Mouse (Mus musculus): ENCODE data around the gene Apoa4. TPM values are rescaled to one million over a fixed set of nuclear protein-coding genes. Genes with fewer than 3 reads are reported as not detected.

Gene Apoa4
- total RNA-seq, 2 experiments from 2014 or later: not detected

- DNase-seq (ENCODE audit: extremely low spot score in 1 of 2, low spot score in 1 of 2): no peak
Measured at GRCm38 (mm10) chr9:46270782-46271181, 30.3 kb downstream of the Apoa4 start.

DNA sequence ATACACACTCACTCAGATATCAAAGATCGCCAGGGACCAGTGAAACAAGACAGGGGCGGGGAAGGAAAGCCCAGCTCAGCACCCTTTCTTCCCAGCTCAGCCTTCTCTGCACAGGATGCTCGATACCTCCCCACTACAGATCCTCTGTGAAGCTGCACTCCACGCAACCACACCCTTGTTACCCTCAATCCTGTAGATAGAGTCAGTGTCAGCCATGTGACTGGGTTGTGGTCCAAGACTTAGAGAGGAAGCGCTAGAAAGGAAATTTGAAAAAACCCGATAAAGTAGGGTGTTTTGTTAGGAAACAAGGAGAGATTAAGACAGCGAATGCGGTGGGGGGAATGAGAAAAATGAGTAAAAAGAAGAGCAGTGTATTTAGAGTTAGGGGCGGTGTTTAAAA, 31.6 kb downstream of the Apoa4 start:
- no peak for DNase-seq (ENCODE audit: extremely low spot score in 1 of 2, low spot score in 1 of 2)

- DNase-seq (ENCODE audit: extremely low spot score in 1 of 2, low spot score in 1 of 2): peak; percentile 69 to 72
Measured at GRCm38 (mm10) chr9:46272677-46273454, 32.4 kb downstream of the Apoa4 start, which contains the start of gene Zpr1. Gene Zpr1 (plus strand): TSS chr9:46273064.

GRCm38 (mm10) chr9:46274494-46274893, 34.0 kb downstream of the Apoa4 start:
- DNase-seq (ENCODE audit: extremely low spot score in 1 of 2, low spot score in 1 of 2): no peak

GRCm38 (mm10) chr9:46282631-46283436, 42.3 kb downstream of the Apoa4 start, which contains the start of gene Bud13:
Gene Bud13 (plus strand): TSS chr9:46283008.
- peak; percentile 88 to 93 for DNase-seq (ENCODE audit: extremely low spot score in 1 of 2, low spot score in 1 of 2)

Other genes with a start within 250 kb of the Apoa4 start
- gene Pafah1b2, start 228.0 kb upstream of the Apoa4 start, total RNA-seq (2021): 100 to 1,000 TPM; 212 to 221 TPM
- gene Sik3, start 227.9 kb upstream of the Apoa4 start, total RNA-seq (2021): 100 to 1,000 TPM; 136 to 138 TPM
- under 1 TPM in 1 of 2 experiments, not detected in 1; 0.44 TPM for gene Apoa1, start 12.1 kb upstream of the Apoa4 start, total RNA-seq (2021)
- under 1 TPM; 0.94 to 0.96 TPM for gene Apoc3, start 5.1 kb upstream of the Apoa4 start, total RNA-seq (2021)
- gene Apoa5, start 27.9 kb downstream of the Apoa4 start, total RNA-seq (2021): not detected
- 10 to 100 TPM; 32.3 to 32.4 TPM for gene Zpr1, start 32.4 kb downstream of the Apoa4 start, total RNA-seq (2021)
- 10 to 100 TPM; 10.2 to 13.0 TPM for gene Bud13, start 42.3 kb downstream of the Apoa4 start, total RNA-seq (2021)
- gene 4931429L15Rik, start 79.3 kb downstream of the Apoa4 start, total RNA-seq (2021): not detected

All from layer of hippocampus, postnatal 25 days (tissue).